Mouse (Mus musculus) common myeloid progenitor, adult 5-6 weeks (primary cell): Measurements from ENCODE around the gene Fkbp6. TPM values are rescaled to one million over a fixed set of nuclear protein-coding genes. Genes with fewer than 3 reads are reported as not detected.
"Not testable (repeated sequence)": the region's sequence is repeated elsewhere in the genome, so short reads cannot be mapped to it uniquely, and the experiment has no call there.

Experiments
- ATAC-seq: replicated peaks from 2 replicates; pipeline ENCODE4 v1.8.0; 2016; ENCODE audit warnings: low read depth, mild to moderate bottlenecking, moderate TSS enrichment, inconsistent platforms; ENCODE audit not compliant: poor library complexity, severe bottlenecking
- total RNA-seq: library from RNA; stranded (forward); fragments of 200-1000, 187-1606 nt; gene quantifications from 2 replicates; pipeline ENCODE4 v1.2.3, GENCODE M21; 2017

The Fkbp6 gene
- total RNA-seq = not detected in 2 replicates

DNA sequence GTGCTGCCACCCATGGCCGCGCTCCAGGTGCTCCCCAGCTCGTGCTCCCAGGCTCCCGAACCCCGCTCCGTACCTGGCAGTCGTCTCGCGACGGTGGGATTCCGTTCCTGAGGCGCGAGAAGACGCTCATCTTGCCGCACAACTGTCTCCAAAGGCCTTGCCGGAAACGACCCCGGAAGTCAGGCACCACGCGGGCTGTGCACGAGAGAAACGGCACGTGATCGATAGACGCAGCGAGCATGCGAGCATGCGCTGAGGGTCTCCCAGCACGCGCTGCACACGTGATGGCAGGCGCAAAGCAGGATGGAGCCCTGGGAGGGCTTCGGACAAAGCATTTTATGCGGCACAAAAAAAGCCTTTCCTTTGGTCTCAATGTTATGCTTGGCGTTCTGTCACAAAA lies at the start of gene Fkbp6:
Gene Fkbp6 (minus strand): TSS at position 183 of the 400 bp plus-strand sequence.
- no peak for ATAC-seq

DNA sequence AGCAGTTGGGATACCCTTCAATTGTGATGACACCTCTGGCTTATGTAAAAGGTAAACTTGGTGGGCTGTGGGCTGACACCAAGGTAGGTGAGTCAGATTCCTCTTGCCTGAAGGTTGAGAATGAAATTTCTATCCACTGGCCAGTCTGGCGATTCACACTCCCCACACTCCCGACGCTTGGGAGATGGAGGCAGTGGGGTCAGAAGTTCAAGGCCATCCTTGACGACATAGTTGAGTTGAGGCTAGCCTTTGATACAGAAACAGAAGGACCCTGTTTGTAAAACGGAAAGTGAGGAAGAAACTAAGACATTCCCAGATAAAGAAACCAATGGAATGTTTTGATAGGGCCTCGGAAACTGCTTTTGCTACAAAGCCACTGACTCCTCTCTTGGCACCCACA lies 49.5 kb upstream of the Fkbp6 start:
- ATAC-seq = no peak

DNA sequence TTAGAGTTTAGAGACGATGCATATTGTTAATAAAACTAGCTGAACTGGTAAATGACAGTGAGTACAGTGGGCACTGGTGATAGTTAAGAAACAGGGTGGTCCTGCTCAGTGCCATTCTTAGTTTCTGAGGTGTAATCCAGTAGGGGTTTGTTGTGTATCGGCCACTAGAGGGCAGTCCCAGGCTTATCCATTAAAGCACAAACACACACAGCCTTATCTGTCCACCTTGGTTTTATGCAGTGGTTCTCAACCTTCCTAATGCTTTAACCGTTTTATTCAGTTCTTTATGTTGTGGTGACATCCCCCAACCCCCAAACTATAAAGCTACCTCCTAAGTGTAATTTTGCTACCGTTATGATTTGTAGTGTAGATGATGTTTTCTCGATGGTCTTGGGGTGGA lies 46.0 kb upstream of the Fkbp6 start:
- ATAC-seq = peak; percentile 65

DNA sequence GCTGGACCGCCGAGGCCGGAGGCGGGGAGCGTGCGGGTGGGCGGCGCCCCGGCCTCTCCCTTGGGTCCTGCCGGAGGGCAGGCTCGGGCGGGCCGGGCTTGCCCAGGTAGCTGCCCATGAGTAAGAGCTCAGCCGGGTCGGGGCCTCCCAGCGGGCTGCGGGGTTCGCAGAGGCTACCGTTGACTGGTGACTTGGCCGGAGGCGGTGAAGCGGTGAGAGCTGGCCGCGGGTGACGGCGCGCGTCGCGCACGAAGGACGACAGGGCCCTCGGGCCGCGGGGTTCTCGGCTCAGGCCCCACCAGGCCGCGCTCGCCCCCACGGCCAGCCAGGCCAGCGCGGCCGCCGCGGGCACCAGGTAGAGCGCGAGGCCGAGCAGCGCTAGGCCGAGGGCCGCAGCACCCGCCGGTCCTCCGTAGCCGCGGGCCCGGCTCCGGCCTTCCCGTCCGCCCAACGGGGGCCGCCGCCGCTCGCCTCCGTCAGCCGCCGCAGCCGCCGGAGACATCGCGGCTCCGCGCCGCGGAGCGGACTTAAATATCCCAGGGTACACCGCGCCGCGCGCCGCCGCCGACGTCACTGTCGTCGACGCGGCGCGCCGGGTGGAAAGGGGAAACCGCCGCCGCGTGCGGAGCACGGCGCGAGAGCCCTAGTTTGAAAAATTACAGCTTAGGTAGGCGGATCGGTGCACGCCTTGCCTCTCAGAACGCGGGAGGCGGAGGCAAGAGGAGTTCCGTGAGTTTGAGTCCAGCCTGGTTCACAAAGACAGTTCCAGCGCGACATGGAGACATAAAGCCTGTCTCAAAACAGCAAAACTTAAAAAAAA lies 44.4 kb upstream of the Fkbp6 start, which contains the start of gene Pom121:
Gene Pom121 (minus strand): TSS at position 543 of the 820 bp plus-strand sequence.
- peak; percentile 85 for ATAC-seq

DNA sequence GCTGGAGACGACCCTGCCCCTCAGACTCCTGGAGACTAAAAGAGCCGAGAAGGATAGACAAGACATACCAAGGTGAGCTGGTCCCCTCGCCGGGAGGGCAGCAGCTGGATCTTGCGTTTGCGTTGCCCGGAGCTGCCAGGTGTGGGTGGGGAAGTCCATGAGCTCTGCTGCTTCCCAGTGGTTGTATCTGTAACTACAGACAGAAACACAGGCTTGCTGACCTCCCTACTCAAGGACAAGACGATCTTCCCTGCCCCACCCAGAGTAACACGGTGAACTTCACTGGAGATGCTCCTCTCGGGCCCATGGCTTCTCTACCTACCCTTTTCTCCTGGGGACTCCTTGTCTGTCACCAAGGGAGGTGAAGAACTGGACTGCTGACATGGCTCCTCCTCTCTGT lies 33.9 kb upstream of the Fkbp6 start:
- ATAC-seq = no peak

DNA sequence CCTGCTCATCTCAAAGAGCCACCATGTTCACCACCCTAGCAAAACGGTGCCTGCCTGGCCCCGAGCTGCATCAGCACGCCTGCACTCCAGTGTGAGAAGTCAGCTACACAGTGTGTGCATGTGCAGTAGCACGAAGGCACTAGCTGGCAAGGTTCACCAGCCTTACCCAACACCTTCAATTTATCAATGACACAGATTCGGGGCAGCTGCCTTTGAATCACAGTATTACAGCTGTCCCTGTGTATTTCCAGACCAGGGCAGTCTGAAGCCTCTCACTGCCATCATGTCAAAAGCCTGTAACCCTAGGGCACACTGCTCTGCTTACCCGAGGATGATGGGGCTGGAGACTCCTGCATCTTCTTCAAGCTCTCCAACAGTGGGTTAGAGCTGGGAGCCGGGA lies 32.9 kb upstream of the Fkbp6 start:
- no peak for ATAC-seq

DNA sequence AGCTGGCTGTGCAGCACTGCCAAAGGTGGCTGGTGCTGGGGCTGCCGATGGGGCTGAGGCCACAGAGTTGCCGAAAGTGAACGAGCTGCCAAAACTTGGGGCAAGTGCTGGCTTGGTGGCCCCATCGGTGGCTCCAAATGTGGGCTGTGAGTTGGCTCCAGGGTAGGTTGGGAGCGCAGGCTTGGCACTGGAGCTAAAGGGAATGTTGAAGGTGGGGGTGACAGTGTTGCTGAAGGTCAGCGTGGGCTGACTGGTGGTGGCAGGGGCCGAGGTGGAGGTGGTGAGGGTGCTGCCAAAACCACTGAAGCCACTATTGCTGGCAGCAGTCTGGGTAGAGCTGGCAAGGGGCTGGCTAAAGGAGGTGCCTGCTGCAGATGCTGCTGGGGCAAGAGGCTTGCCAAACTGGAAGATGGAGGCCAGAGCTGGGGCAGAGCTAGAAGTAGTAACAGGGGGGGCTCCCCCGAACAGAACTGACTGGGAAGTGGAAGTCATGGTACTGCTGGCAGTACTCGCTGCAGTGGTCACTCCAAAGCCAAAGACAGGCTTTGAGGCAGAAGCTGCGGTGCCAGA lies 31.6 kb upstream of the Fkbp6 start:
- no peak for ATAC-seq

DNA sequence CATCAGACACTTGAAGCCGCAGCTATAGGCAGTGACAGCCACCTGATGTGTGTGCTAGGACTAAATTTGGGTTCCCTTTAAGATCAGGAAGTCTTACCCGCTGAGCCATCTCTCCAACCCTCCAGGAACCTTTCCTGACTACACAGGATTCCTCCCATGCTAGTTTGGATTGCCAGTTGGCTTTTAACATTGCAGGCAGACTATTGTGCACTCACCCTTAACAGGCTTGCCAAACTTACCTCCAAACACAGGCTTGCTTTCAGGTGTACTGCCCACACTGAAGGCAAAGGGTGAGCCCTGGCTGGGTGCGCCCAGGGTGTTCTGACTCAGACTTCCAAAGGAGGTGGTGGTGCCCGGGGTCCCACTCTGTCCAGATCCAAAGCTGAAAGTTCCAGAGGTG lies 30.8 kb upstream of the Fkbp6 start:
- ATAC-seq = no peak

DNA sequence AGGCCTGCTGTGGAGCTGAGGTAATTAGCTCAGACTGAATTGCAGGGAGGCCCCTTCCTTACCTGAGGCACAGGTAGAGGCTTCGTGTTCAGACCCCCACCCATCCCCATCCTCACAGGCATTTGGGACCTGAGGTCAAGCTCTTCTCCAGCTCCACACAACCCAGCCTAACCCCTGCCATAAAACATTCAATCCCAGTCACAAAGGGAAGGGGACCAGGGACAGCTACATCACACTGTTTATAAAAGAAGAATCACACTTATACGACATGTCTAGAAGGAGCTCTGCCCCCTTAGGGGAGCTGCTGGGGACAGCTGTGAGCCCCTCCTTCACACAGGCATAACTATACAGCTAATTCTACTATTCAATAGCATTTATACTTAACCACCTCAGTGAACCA lies 26.5 kb upstream of the Fkbp6 start:
- ATAC-seq = no peak

DNA sequence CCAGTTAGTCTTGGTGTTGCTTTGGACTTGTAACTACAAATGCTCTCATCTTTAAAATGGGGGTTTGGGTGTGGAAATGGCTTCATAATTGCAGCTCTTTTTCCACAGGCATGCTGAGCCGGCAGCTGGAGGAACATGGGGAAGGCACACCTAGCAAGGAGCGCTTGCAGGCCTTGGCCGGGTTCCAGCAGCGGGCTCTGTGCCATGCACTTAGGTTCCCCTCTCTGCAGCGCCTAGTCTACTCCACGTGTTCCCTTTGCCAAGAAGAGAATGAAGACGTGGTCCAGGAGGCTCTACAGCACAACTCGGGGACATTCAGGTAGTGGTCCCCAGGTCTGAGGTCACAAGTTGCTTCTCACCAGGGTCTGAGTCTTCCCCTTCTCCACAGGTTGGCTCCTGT lies 25.3 kb upstream of the Fkbp6 start:
- ATAC-seq = no peak

DNA sequence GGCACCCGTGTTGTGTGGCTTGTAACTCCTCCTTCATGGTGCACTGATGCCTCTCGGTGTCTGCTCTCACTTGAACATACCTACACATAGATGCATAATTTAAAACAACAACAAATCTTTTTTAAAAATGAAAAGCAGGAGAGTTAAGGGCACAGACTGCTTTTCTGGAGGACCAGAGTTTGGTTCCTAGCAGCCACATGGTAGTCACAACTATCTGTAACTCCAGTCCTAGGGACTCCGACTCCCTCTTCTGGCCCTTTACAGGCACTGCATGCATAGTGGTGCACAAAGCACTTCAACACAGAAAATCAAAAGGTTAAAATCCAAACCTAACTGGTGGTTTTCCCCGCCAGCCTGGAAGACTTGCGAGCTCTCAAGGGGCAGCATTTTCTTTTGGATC lies 23.8 kb upstream of the Fkbp6 start:
- ATAC-seq = no peak

DNA sequence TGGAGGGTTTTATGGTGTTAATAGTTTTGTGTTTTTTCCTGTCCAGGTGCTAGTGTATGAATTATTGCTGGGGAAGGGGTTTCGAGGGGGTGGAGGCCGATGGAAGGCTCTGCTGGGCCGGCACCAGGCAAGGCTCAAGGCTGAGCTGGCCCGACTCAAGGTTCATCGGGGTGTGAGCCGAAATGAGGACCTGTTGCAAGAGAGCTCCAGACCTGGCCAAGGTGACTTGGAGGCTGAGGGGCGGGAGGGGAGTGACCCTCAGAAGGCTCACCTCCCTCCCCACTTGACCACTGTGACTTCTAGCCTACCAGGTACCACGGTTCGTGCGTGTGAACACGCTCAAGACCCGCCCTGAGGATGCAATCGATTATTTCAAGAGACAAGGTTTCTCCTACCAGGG lies 21.4 kb upstream of the Fkbp6 start:
- no peak for ATAC-seq

DNA sequence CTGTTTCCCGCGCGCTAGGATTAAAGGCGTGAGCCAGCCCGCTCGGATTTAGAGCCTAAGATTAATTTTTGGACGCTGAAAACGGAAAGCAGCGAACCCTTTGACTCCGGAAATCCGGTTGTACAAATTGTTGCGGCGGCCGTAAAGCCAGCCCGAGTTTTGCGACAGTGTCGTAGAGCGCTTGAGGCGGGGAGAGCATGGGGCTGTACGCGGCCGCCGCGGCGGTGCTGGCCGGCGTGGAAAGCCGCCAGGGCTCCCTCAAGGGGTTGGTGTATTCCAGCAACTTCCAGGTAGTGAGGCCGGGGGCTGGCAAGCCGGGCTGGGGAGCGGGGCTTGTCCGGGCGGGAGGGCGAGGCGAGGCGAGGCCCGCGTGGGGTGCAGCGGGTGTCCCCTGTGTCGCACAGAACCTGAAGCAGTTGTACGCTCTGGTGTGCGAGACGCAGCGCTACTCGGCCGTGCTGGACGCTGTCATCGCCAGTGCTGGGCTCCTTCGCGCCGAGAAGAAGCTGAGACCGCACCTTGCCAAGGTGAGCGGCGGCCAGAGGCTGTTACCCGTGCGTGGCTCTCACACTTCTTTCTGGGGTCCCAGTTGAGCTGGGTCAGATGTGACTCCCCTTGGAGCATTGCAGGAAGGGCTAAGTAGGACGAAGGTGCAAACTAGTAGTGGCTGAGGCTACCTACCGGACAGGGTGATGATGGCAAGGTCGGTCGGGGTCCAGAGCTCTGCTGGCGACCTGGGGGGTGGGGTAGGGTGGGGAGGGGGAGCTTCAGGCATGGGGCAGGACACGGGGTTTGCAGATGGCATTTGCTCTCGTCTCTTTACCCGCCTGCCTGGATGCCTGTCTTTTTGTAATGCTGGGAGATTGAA lies 20.2 kb upstream of the Fkbp6 start, which contains the start of gene Nsun5:
Gene Nsun5 (plus strand): TSS at position 167 of the 868 bp plus-strand sequence.
- peak; percentile 91 for ATAC-seq

DNA sequence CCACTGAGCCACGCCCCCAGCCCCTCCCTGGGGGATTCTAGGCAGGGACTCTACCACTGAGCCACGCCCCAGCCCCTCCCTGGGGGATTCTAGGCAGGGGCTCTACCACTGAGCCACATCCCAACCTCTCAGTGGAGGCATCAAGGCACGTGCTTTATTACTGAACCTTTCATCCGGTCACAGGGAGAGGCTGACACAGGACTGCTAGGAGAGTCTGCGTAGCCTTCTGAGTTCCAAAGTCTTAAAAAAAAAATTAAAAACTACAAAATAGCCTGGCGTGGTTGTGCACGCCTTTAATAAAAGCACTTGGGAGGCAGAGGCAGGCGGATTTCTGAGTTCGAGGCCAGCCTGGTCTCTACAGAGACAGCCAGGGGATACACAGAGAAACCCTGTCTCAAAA lies 19.4 kb upstream of the Fkbp6 start:
- not testable (repeated sequence) for ATAC-seq

DNA sequence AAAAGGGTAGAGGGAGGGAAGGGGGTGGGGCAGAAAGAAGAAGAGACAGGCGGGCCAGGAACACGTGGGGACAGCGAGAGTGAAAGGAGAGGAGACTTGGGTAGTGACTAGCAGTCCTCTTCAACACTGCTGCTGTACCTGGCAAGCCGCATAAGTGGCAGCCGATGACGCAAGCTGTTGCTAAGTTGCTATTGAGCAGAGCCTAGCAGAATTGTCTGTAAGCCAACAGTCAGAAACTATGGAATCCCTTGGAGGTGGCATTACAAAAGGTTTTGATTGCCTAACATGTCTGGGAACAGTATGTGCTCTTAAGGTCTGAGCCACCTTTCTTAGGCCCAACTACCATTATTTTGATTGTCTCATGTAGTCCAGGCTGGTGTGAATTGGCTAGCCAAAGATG lies 18.5 kb upstream of the Fkbp6 start:
- no peak for ATAC-seq

DNA sequence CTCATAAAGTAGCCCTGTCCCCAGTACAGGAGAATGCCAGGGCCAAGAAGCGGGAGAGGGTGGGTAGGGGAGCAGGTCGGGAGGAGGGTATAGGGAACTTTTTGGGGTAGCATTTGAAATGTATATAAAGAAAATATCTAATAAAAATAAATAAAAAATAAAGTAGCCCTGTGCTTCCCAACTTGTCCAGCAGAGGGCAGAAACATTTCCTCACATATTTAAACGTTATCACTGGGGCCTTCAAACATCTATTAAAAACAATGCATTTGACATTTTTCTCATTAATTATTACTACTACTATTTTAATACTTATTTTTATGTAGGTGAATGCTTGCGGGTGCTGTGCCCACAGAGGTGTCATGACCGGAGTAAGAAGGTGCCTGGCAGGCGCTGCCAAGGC lies 18.0 kb upstream of the Fkbp6 start:
- no peak for ATAC-seq

DNA sequence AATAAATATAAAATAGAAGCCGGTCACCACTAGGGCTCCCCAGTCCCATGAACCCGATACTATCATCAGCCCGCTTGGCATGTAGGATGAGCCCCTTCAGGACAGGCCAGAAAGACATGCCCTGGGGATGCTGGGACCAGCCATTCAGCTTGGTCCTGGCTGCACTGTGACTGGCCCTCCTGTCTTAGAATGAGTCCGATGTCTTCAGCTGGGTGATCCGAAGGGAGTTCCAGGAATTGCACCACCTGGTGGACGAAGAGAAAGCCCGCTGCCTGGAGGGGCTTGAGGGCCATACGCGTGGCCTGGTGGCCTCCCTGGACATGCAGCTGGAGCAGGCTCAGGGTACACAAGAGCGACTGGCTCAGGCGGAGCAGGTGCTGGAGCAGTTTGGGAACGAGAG lies 13.7 kb upstream of the Fkbp6 start:
- peak; percentile 84 for ATAC-seq

DNA sequence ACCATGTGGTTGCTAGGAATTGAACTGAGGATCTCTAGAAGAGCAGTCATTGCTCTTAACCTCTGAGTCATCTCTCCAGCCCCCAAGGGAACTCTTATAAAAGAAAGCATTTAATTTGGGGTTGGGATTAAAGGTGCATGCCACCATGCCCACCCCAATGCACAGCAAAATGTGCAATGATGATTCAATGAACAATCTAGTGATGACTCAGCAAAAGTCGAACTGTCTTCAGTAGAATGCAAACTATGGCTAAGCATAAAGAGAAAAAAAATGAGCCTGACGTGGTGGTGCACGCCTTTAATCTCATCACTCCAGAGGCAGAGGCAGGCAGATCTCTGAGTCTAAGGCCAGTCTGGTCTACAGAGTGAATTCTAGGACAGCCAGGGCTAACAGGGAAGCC lies 12.7 kb upstream of the Fkbp6 start:
- ATAC-seq = no peak

DNA sequence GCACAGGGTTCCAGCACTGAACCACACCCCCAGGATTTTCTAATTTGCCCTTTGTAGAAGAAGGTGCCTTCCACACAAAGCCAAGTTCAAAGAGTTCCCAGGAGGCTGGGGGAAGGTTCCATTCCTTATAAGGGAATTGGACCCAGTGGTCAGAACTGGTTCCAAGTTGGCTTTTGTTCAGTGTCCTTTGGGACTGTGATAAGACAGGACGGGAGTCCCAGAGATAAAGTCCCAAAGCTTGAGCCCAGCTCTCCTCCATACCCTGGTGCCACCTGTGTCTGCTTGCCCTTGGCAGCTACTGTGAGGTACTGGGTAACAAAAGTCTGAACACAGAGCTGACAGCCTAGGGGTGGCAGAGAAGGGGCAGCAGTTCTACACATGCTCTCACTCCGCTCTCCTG lies 9.9 kb upstream of the Fkbp6 start:
- no peak for ATAC-seq

DNA sequence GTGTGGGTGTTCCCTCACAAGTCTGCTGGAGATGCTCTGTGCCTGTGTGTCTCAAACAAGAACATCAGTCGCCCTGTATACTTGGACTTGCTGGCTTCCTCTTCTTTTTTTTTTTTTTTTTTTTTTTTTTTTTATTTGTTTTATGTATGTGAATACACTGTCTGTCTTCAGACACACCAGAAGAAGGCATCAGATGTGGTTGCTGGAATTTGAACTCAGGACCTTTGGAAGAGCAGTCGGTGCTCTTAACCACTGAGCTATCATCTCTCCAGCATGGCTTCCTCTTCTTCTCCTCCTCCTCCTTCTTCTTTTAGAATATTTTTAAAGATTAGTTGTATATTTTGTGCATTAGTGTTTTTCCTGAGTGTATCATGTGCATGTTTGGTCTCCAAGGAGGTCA lies 7.7 kb upstream of the Fkbp6 start:
- no peak for ATAC-seq

DNA sequence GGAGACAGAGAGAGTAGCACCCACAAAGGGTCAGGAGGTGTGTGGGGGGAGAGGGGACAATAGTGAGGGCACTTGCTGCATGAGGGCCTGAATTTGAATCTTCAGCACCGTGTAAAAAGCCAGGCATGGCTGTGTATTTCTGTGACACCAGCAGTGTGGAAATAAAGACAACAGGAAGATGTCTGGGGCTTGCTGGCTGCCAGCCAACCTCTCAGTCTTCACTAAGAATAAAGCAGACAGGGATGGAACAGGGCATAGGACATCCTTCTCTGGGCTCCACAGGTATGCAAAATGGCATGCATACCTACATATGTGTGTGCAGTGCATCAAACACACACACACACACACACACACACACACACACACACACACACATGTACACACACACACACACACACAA lies 6.2 kb upstream of the Fkbp6 start:
- no peak for ATAC-seq
